Mouse (Mus musculus) MEL (cell line): ENCODE measurements around the gene Adam12.

Experiments used
- CTCF ChIP-seq, 3 experiments: IDR thresholded peaks in 2 of 3; conservative IDR thresholded peaks in 1 of 3; 2 replicates each; pipeline ENCODE4 v1.5.1; 2011 to 2012; ENCODE audit warnings: low read length in 3 of 3, low read depth in 2 of 3, mild to moderate bottlenecking in 2 of 3, improper control_type of control experiment in 1 of 3, inconsistent platforms in 1 of 3, mixed read lengths in 1 of 3, moderate library complexity in 1 of 3; ENCODE audit not compliant: control insufficient read depth in 1 of 3, insufficient read depth in 1 of 3, poor library complexity in 1 of 3, severe bottlenecking in 1 of 3
- E2F4 ChIP-seq: IDR thresholded peaks from 2 replicates; pipeline ENCODE4 v1.6.1; 2011; ENCODE audit warnings: low read depth, low read length, improper control_type of control experiment, borderline replicate concordance
- EP300 ChIP-seq, 2 experiments: IDR thresholded peaks; 2 replicates each; pipeline ENCODE4 v1.6.1; 2011; ENCODE audit warnings: improper control_type of control experiment in 2 of 2, low read length in 2 of 2, low read depth in 1 of 2, mild to moderate bottlenecking in 1 of 2
- GATA1 ChIP-seq: IDR thresholded peaks from 2 replicates; pipeline ENCODE4 v1.6.1; 2011; ENCODE audit warnings: low read depth, low read length, improper control_type of control experiment
- HCFC1 ChIP-seq: IDR thresholded peaks from 2 replicates; pipeline ENCODE4 v1.6.1; 2012; ENCODE audit warnings: low read depth, mild to moderate bottlenecking, inconsistent platforms, low read length, improper control_type of control experiment, moderate library complexity
- KAT2A ChIP-seq: conservative IDR thresholded peaks from 2 replicates; pipeline ENCODE4 v1.6.1; 2012; ENCODE audit warnings: low read depth, low read length, improper control_type of control experiment, inconsistent platforms
- MAZ ChIP-seq: IDR thresholded peaks from 2 replicates; pipeline ENCODE4 v1.6.1; 2012; ENCODE audit warnings: low read depth, mild to moderate bottlenecking, inconsistent platforms, low read length, improper control_type of control experiment
- NRF1 ChIP-seq: IDR thresholded peaks from 2 replicates; pipeline ENCODE4 v1.6.1; 2014; ENCODE audit warnings: low read depth, mild to moderate bottlenecking, inconsistent platforms, low read length, improper control_type of control experiment, moderate library complexity; ENCODE audit not compliant: poor library complexity, insufficient read depth, severe bottlenecking
- POLR2A ChIP-seq, 2 experiments: IDR thresholded peaks; 2 replicates each; pipeline ENCODE4 v1.6.1; 2011 to 2012; ENCODE audit warnings: low read length in 2 of 2, mild to moderate bottlenecking in 2 of 2, control low read depth in 1 of 2, improper control_type of control experiment in 1 of 2, low read depth in 1 of 2, moderate library complexity in 1 of 2; ENCODE audit not compliant: control insufficient read depth in 1 of 2, insufficient read depth in 1 of 2, poor library complexity in 1 of 2
- POLR2AphosphoS2 ChIP-seq: IDR thresholded peaks from 2 replicates; pipeline ENCODE4 v1.6.1; 2011; ENCODE audit warnings: low read length, improper control_type of control experiment
- TAL1 ChIP-seq: IDR thresholded peaks from 2 replicates; pipeline ENCODE4 v1.6.1; 2012; ENCODE audit warnings: mild to moderate bottlenecking, inconsistent platforms, low read length, moderate library complexity, mixed read lengths
- ZKSCAN1 ChIP-seq: IDR thresholded peaks from 2 replicates; pipeline ENCODE4 v1.6.1; 2012; ENCODE audit warnings: low read depth, mild to moderate bottlenecking, inconsistent platforms, low read length, improper control_type of control experiment, moderate library complexity

DNA sequence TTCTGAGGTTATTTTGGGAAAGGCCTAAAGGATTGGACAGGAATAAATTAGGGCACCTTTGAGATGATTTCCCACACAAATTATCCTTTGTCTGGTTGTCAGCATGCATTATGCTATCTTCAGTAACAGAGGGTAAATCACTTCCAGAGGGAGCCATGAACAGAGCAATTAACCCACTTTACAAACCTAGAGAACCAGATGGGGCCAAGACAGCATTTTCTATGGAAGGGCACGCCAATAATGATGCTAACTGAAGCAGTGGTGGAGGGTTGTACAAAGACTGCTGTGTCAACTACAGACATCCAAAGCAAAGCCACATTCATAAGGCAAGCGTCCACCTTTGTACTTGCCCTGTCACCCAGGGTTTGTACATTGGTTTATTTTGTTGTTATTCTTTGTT, 99.6 kb downstream of the Adam12 start:
- TF ChIP-seq GATA1, result no peak
- no peak for TF ChIP-seq POLR2AphosphoS2
- no peak for TF ChIP-seq TAL1
- no peak for TF ChIP-seq EP300 (IDR thresholded peaks at IDR 0.05; ENCODE audit: low read depth in 1 of 2, low read length in 2 of 2)
- no peak for TF ChIP-seq MAZ
- TF ChIP-seq E2F4, result no peak
- no peak for TF ChIP-seq CTCF (IDR thresholded peaks at IDR 0.05 in 2 of 3, conservative IDR thresholded peaks at IDR 0.05 in 1 of 3; ENCODE audit: control insufficient read depth in 1 of 3, insufficient read depth in 1 of 3, low read depth in 2 of 3, low read length in 3 of 3, poor library complexity in 1 of 3, severe bottlenecking in 1 of 3)
- no peak for TF ChIP-seq NRF1
- TF ChIP-seq POLR2A (IDR thresholded peaks at IDR 0.05; ENCODE audit: control insufficient read depth in 1 of 2, insufficient read depth in 1 of 2, low read depth in 1 of 2, low read length in 2 of 2, poor library complexity in 1 of 2), result no peak
- TF ChIP-seq ZKSCAN1, result no peak
- TF ChIP-seq HCFC1, result no peak
- TF ChIP-seq KAT2A, result no peak
